9 mouse cellular contexts compared by ENCODE assay signal in genomic region chr14:41278505-41278904, GRCm38 (mm10). TPM values are rescaled to one million over a fixed set of nuclear protein-coding genes. Genes with fewer than 3 reads are reported as not detected.
DNase-seq lines count a peak whose midpoint lies in the region; TF ChIP-seq lines count a peak whose summit lies in the region.
"Not testable (repeated sequence)": the region's sequence is repeated elsewhere in the genome, so short reads cannot be mapped to it uniquely, and the experiment has no call there.
"Had no signal": no experiment of that assay in that cellular context is flagged by ENCODE, and none has a peak within 500 bp of the region (broad histone marks: within the 10 kb centered on the region; RNA-seq: fewer than 3 reads in every experiment).

Gm2832 (plus strand) TSS chr14:41278805.

- TF ChIP-seq POLR2A in testis, adult 2 months (IDR thresholded peaks at IDR 0.05; ENCODE audit: control insufficient read depth, low read depth, low read length), result not testable (repeated sequence)

- not testable (repeated sequence) for H3K36me3 ChIP-seq in testis, adult 2 months (ENCODE audit: control insufficient read depth, insufficient read depth, low read length)

- not testable (repeated sequence) for H3K27ac ChIP-seq in testis, adult 2 months (ENCODE audit: control insufficient read depth, insufficient read depth, low read depth, low read length)

- H3K4me1 ChIP-seq in testis, adult 2 months (ENCODE audit: control insufficient read depth, insufficient read depth, low read length), result not testable (repeated sequence)

- not testable (repeated sequence) for H3K27me3 ChIP-seq in testis, adult 2 months (ENCODE audit: control insufficient read depth, insufficient read depth, low read length)

- H3K4me3 ChIP-seq in testis, adult 2 months (ENCODE audit: control insufficient read depth, low read depth, low read length), result peak within 1 kb of the TSS; percentile 55

- DNase-seq in heart, adult 11 months, result peak; percentile 14

- not testable (repeated sequence) for TF ChIP-seq CTCF in testis, adult 2 months (IDR thresholded peaks at IDR 0.05; ENCODE audit: control insufficient read depth, insufficient read depth, insufficient replicate concordance, low read depth, low read length)

RNA-seq across cellular contexts. Expression of gene Gm2832, which starts in this region (rescaled TPM):
- 0.85 and 1.3 TPM in 2 replicates for polyA plus RNA-seq in testis, adult 2 months (2012; rRNA removed)
- polyA plus RNA-seq: activated CD4-positive, CD25-positive, alpha-beta regulatory T cell, adult 4 months; adrenal gland, adult 2 months; C2C12; CD4-positive, CD25-positive, alpha-beta regulatory T cell, adult 4 months; cerebellum, adult 2 months; G1E; Patski had no signal
